Mouse (Mus musculus) forebrain, embryonic 15.5 days (tissue): ENCODE data around the gene Nt5c2. TPM values are rescaled to one million over a fixed set of nuclear protein-coding genes. Genes with fewer than 3 reads are reported as not detected.

Experiments
- ATAC-seq: fragments of 200-750 bp; cut with Nextera tagmentation; replicated peaks from 2 replicates; pipeline ENCODE4 v1.8.0; 2017; ENCODE audit warnings: mild to moderate bottlenecking, moderate TSS enrichment, moderate library complexity
- H3K27ac ChIP-seq: fragments of 300-500 bp; sonication (generic); replicated peaks from 2 replicates; pipeline ENCODE4 v1.5.1; 2015; ENCODE audit warnings: mild to moderate bottlenecking, inconsistent platforms
- H3K27me3 ChIP-seq: fragments of 300-500 bp; sonication (generic); 2 replicates; pipeline ENCODE4 v1.6.1; 2015; ENCODE audit warnings: inconsistent platforms
- H3K36me3 ChIP-seq: fragments of 300-500 bp; sonication (generic); 2 replicates; pipeline ENCODE4 v1.6.1; 2015; ENCODE audit warnings: mild to moderate bottlenecking, inconsistent platforms
- H3K4me1 ChIP-seq: fragments of 300-500 bp; sonication (generic); 2 replicates; pipeline ENCODE4 v1.6.1; 2015; ENCODE audit warnings: inconsistent platforms
- H3K4me2 ChIP-seq: fragments of 300-500 bp; sonication (generic); replicated peaks from 2 replicates; pipeline ENCODE4 v1.6.1; 2015; ENCODE audit warnings: mild to moderate bottlenecking, inconsistent platforms
- H3K4me3 ChIP-seq: fragments of 300-500 bp; sonication (generic); 2 replicates; pipeline ENCODE4 v1.5.1; 2015; ENCODE audit warnings: mild to moderate bottlenecking, inconsistent platforms
- H3K9ac ChIP-seq: fragments of 300-500 bp; sonication (generic); replicated peaks from 2 replicates; pipeline ENCODE4 v1.6.1; 2015; ENCODE audit warnings: mild to moderate bottlenecking, inconsistent platforms
- H3K9me3 ChIP-seq: fragments of 300-500 bp; sonication (generic); 2 replicates; pipeline ENCODE4 v1.6.1; 2016; ENCODE audit warnings: inconsistent platforms
- WGBS: fragments of 180-500 bp; shearing (Covaris S2); methylation state at CpG from one replicate; pipeline ENCODE4 v1.1.7; 2015; ENCODE audit warnings: mixed read lengths; 5-methylcytosine and 5-hydroxymethylcytosine counted together
- polyA plus RNA-seq: library from polyadenylated mRNA; unstranded; fragments of >200 nt; fragmentation: Nextera tagmentation; extraction: Ambion mirVana; gene quantifications from 2 replicates; pipeline ENCODE4 v1.2.1, GENCODE M21; 2015

The Nt5c2 gene
- polyA plus RNA-seq, 1 experiment from 2014 or later: 78.2 TPM

DNA sequence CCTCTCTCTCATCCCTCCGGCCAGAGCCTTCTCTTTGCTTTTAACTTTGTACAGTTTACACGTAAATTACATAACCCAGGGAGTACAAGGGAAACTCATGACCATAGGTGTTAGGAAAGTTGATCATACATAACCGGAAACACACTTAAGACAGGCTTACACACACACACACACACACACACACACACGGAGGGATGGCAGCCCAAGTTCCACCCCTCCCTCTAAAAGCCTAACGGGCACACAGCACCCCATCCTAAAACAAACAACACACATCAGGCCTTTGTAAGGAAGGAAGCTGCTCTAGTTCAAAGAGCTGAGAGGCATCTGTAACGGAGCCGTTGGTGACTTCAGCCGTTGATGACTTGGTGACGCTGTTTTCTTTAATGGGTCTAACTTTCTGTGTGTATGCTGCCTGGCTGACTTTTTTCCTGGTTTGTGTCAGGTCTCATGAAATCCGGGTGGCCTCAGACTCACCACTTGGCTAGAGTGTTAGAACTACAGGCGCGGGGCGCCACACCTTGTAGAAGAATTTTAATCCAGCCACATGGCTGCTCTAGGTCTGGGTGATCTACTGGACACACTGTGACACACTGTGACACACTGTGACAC is 44.7 kb downstream of the Nt5c2 start:
- Histone ChIP-seq H3K36me3 (no peaks in the 10 kb centered on the region), H3K9ac (0 out of 2 replicates have a peak overlapping the region, but pooled peaks have one; percentile 15), H3K4me3 (no peak overlapping the region), H3K4me2 (no peak overlapping the region), H3K27ac (0 out of 2 replicates have a peak overlapping the region, but pooled peaks have one; percentile 6), H3K9me3 (no peaks in the 10 kb centered on the region), H3K27me3 (no peaks in the 10 kb centered on the region), H3K4me1 (peaks cover 20% of the 10 kb centered on the region)
- 58% methylated on average over 13 of the region's 13 CpGs for WGBS
- no peak for ATAC-seq

GRCm38 (mm10) chr19:46969286-46969985 is 45.5 kb downstream of the Nt5c2 start:
- WGBS: 61% methylated on average over 22 of the region's 22 CpGs
- Histone ChIP-seq H3K4me1 (peaks cover 20% of the 10 kb centered on the region), H3K4me2 (no peak overlapping the region), H3K27me3 (no peaks in the 10 kb centered on the region), H3K9ac (0 out of 2 replicates have a peak overlapping the region, but pooled peaks have one; percentile 15), H3K9me3 (no peaks in the 10 kb centered on the region), H3K36me3 (no peaks in the 10 kb centered on the region), H3K27ac (no peak overlapping the region), H3K4me3 (no peak overlapping the region)
- ATAC-seq: no peak

GRCm38 (mm10) chr19:46968833-46969232 is 46.1 kb downstream of the Nt5c2 start:
- ATAC-seq: no peak
- Histone ChIP-seq H3K27ac (no peak overlapping the region), H3K4me3 (no peak overlapping the region), H3K27me3 (no peaks in the 10 kb centered on the region), H3K9ac (no peak overlapping the region), H3K36me3 (no peaks in the 10 kb centered on the region), H3K4me1 (peaks cover 20% of the 10 kb centered on the region), H3K4me2 (no peak overlapping the region), H3K9me3 (no peaks in the 10 kb centered on the region)
- WGBS: 91% methylated on average over 5 of the region's 5 CpGs

- H3K4me3 ChIP-seq: no peak overlapping the region
- no peaks in the 10 kb centered on the region for H3K27me3 ChIP-seq
- no peak overlapping the region for H3K4me2 ChIP-seq
- ATAC-seq: no peak
- no peaks in the 10 kb centered on the region for H3K9me3 ChIP-seq
- H3K27ac ChIP-seq: no peak overlapping the region
- peaks cover 20% of the 10 kb centered on the region for H3K4me1 ChIP-seq
- no peaks in the 10 kb centered on the region for H3K36me3 ChIP-seq
- WGBS: 38% methylated on average over 4 of the region's 4 CpGs
- H3K9ac ChIP-seq: no peak overlapping the region
Observed at GRCm38 (mm10) chr19:46967861-46968260, 47.1 kb downstream of the Nt5c2 start.

- H3K27ac ChIP-seq: no peak overlapping the region
- H3K4me3 ChIP-seq: no peak overlapping the region
- no peak overlapping the region for H3K4me2 ChIP-seq
- no peak overlapping the region for H3K9ac ChIP-seq
- no peaks in the 10 kb centered on the region for H3K36me3 ChIP-seq
- H3K4me1 ChIP-seq: peaks cover 18% of the 10 kb centered on the region
- ATAC-seq: no peak
- 96% methylated on average over 6 of the region's 6 CpGs for WGBS
- no peaks in the 10 kb centered on the region for H3K27me3 ChIP-seq
- H3K9me3 ChIP-seq: no peaks in the 10 kb centered on the region
Observed at GRCm38 (mm10) chr19:46966330-46966729, 48.6 kb downstream of the Nt5c2 start.

DNA sequence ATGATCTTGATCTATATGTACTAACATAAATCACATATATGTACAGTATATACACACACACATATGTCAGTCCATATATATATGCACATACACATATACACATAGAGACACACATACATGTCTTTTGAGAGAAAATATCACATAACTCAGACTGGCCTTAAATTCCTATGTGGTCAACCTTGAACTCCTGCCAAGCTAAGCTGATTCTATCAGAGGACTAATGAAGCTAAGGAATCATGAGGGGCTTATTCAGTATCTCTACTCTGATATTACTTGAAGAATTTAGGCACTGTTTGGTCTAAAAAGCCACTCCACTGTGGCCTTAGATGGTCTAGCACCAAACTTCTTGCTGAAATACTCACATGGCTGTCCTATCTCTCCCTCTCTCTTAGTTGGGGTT is 49.5 kb downstream of the Nt5c2 start:
- Histone ChIP-seq H3K4me3 (no peak overlapping the region), H3K27me3 (no peaks in the 10 kb centered on the region), H3K9me3 (no peaks in the 10 kb centered on the region), H3K4me1 (peaks cover 17% of the 10 kb centered on the region), H3K9ac (no peak overlapping the region), H3K27ac (no peak overlapping the region), H3K36me3 (no peaks in the 10 kb centered on the region), H3K4me2 (no peak overlapping the region)
- no peak for ATAC-seq

DNA sequence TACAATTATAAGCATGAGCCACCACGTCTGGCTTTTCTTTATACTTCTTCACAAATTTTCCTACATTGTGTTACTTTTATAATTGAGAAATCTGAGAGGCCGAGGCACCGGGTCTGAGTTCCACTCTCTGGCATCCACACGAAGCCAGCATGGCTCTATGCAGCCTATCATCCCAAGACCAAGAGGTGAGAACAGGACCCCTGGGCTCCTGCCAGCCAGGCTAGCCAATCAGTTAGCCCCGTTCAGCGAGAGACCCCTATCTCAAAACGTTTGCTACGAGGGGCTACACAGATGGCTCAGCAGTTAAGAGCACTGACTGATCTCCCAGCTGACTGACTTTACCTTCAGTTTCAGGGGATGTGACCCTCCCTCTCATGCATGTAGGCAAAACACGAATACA is 50.6 kb downstream of the Nt5c2 start:
- no peaks in the 10 kb centered on the region for H3K27me3 ChIP-seq
- no peak overlapping the region for H3K4me3 ChIP-seq
- H3K9me3 ChIP-seq: no peaks in the 10 kb centered on the region
- no peak overlapping the region for H3K27ac ChIP-seq
- H3K4me2 ChIP-seq: no peak overlapping the region
- no peaks in the 10 kb centered on the region for H3K36me3 ChIP-seq
- H3K9ac ChIP-seq: no peak overlapping the region
- 73% methylated on average over 9 of the region's 9 CpGs for WGBS
- ATAC-seq: no peak
- peaks cover 21% of the 10 kb centered on the region for H3K4me1 ChIP-seq

DNA sequence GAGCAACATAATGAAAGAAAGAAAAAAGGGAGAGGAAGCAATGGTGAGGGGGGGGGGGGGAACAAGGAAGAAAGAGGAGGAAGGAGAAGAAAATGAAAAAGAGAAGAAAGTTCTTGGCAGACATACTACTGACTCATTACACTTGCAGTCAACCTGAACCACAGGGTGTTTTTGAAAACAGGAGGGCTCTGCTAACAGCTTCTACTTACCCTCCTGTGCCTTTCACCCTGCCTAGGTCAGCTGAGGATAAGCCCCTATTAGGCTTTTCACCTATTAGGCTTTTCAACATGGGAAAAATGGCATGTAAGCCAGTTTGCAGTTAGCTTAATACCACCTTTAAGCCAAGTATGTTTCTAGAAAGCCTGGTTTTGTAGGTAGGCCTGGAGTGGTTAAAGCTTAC is 51.5 kb downstream of the Nt5c2 start:
- peaks cover 30% of the 10 kb centered on the region for H3K4me1 ChIP-seq
- H3K27me3 ChIP-seq: no peaks in the 10 kb centered on the region
- H3K4me3 ChIP-seq: no peak overlapping the region
- H3K4me2 ChIP-seq: no peak overlapping the region
- no peaks in the 10 kb centered on the region for H3K9me3 ChIP-seq
- ATAC-seq: no peak
- H3K36me3 ChIP-seq: no peaks in the 10 kb centered on the region
- H3K9ac ChIP-seq: no peak overlapping the region
- no peak overlapping the region for H3K27ac ChIP-seq

DNA sequence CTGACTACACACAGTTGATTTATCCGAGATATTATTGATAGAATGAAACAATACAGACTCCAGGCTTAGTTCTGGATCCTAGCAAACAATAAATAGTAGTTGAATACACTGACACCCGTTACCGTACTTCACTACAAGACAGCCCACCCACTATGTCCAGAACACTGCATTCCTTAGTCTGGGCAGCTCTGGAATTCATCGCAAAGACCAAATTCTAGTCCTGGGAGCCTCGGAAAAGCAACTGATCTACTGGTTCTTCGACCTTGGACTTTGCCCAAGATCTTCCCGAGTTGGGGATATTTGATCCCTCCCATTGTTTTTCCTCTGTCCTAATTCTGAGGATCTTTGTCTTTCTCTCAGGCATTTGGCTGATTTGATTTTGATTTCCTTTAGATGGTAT is 52.1 kb downstream of the Nt5c2 start:
- Histone ChIP-seq H3K9ac (no peak overlapping the region), H3K4me3 (peak overlapping the region; percentile 81; the same call in 1 of the 2 replicates), H3K36me3 (no peaks in the 10 kb centered on the region), H3K27me3 (no peaks in the 10 kb centered on the region), H3K4me2 (peak overlapping the region; percentile 57; the same call in 1 of the 2 replicates), H3K9me3 (no peaks in the 10 kb centered on the region), H3K4me1 (peaks cover 30% of the 10 kb centered on the region), H3K27ac (no peak overlapping the region)
- 29% methylated on average over 7 of the region's 7 CpGs for WGBS
- ATAC-seq: no peak

- Histone ChIP-seq H3K36me3 (no peaks in the 10 kb centered on the region), H3K27me3 (no peaks in the 10 kb centered on the region), H3K9ac (peak overlapping the region; percentile 89), H3K4me3 (peak overlapping the region; percentile 81), H3K4me1 (peaks cover 30% of the 10 kb centered on the region), H3K27ac (peak overlapping the region; percentile 99), H3K9me3 (no peaks in the 10 kb centered on the region), H3K4me2 (peak overlapping the region; percentile 57)
- peak; percentile 89 for ATAC-seq
- WGBS: 0% methylated on average over 41 of the region's 54 CpGs
Observed at GRCm38 (mm10) chr19:46962171-46962772, 52.7 kb downstream of the Nt5c2 start.

DNA sequence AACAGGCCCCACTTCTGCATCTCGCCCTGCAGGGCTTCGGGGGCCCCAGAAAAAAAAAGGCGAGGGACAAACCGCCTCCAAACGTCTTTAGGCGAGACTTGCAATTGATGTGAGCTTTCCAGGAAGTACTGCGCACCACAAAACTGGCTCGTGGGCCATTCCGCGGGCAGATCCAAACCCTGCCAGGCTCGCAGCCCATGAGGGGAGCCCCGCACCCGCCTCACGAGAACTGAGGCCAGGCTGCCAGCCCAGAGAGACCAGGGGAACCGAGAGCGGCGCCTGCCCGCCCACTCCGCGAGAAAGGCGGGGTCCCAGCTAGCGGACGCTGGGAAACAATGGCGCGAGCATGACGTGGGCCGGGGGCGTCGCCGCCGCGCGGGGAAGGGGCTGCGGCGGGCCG is 53.3 kb downstream of the Nt5c2 start:
- Histone ChIP-seq H3K27me3 (no peaks in the 10 kb centered on the region), H3K9ac (peak overlapping the region; percentile 89), H3K4me1 (peaks cover 30% of the 10 kb centered on the region), H3K4me2 (peak overlapping the region; percentile 57), H3K9me3 (no peaks in the 10 kb centered on the region), H3K27ac (peak overlapping the region; percentile 99), H3K36me3 (no peaks in the 10 kb centered on the region), H3K4me3 (peak overlapping the region; percentile 81)
- under 1% methylated on average over 35 of the region's 36 CpGs for WGBS
- peak; percentile 91 for ATAC-seq

GRCm38 (mm10) chr19:46961047-46961651 is 53.8 kb downstream of the Nt5c2 start:
- WGBS: 2% methylated on average over 22 of the region's 22 CpGs
- Histone ChIP-seq H3K36me3 (no peaks in the 10 kb centered on the region), H3K27me3 (no peaks in the 10 kb centered on the region), H3K4me3 (peak overlapping the region; percentile 81), H3K9me3 (no peaks in the 10 kb centered on the region), H3K4me2 (peak overlapping the region; percentile 57), H3K27ac (peak overlapping the region; percentile 99), H3K9ac (peak overlapping the region; percentile 89), H3K4me1 (peaks cover 30% of the 10 kb centered on the region)
- ATAC-seq: 0 out of 2 replicates have a peak, but pooled peaks have one; percentile 4
